Mouse (Mus musculus) layer of hippocampus, adult 11-12 months (tissue): ENCODE data around the gene Npy1r.

Experiments used
- DNase-seq: peaks from one replicate; pipeline ENCODE4 v3.0.0; 2022; ENCODE audit warnings: low spot score

The Npy1r gene

GRCm38 (mm10) chr8:66696970-66697843 lies at the start of gene Npy1r:
Npy1r (plus strand) TSS chr8:66697192.
- peak; percentile 65 for DNase-seq

- DNase-seq: no peak
These were observed 15.7 kb upstream of the Npy1r start for GRCm38 (mm10) chr8:66681261-66681660.

- DNase-seq: peak; percentile 34
These were observed 9.3 kb upstream of the Npy1r start, which contains the start of gene Npy5r for GRCm38 (mm10) chr8:66687511-66688329. Npy5r (minus strand) TSS chr8:66688128.

- DNase-seq: peak; percentile 12
These were observed 8.6 kb upstream of the Npy1r start for GRCm38 (mm10) chr8:66688395-66688794.

GRCm38 (mm10) chr8:66688799-66689198 lies 8.2 kb upstream of the Npy1r start:
- DNase-seq: no peak

GRCm38 (mm10) chr8:66690402-66690801 lies 6.6 kb upstream of the Npy1r start:
- DNase-seq: no peak

- DNase-seq: no peak
These were observed 1.0 kb downstream of the Npy1r start for GRCm38 (mm10) chr8:66698011-66698410.

GRCm38 (mm10) chr8:66698782-66699181 lies 1.8 kb downstream of the Npy1r start:
- DNase-seq: no peak

GRCm38 (mm10) chr8:66714324-66714975 lies 17.5 kb downstream of the Npy1r start:
- DNase-seq: no peak

GRCm38 (mm10) chr8:66722835-66723234 lies 25.8 kb downstream of the Npy1r start:
- peak; percentile 60 for DNase-seq

- no peak for DNase-seq
These were observed 32.5 kb downstream of the Npy1r start for GRCm38 (mm10) chr8:66729446-66729845.

- DNase-seq: no peak
These were observed 35.0 kb downstream of the Npy1r start for GRCm38 (mm10) chr8:66731957-66732356.

GRCm38 (mm10) chr8:66742359-66742758 lies 45.4 kb downstream of the Npy1r start:
- no peak for DNase-seq

- peak; percentile 19 for DNase-seq
These were observed 48.6 kb downstream of the Npy1r start for GRCm38 (mm10) chr8:66745612-66746011.

GRCm38 (mm10) chr8:66751621-66752020 lies 54.6 kb downstream of the Npy1r start:
- DNase-seq: no peak

GRCm38 (mm10) chr8:66756161-66756560 lies 59.2 kb downstream of the Npy1r start:
- DNase-seq: no peak
